Mouse (Mus musculus) midbrain, embryonic 13.5 days (tissue): ENCODE results near the gene Mapkapk3. TPM values are rescaled to one million over a fixed set of nuclear protein-coding genes. Genes with fewer than 3 reads are reported as not detected.

Experiments used
- ATAC-seq: fragments of 200-750 bp; cut with Nextera tagmentation; 2 replicates; pipeline ENCODE4 v1.8.0; 2017; ENCODE audit warnings: mild to moderate bottlenecking, moderate TSS enrichment, moderate library complexity
- H3K27ac ChIP-seq: fragments of 300-500 bp; sonication (generic); 2 replicates; pipeline ENCODE4 v1.5.1; 2015; ENCODE audit warnings: inconsistent platforms, mild to moderate bottlenecking, moderate library complexity
- H3K27me3 ChIP-seq: fragments of 300-500 bp; sonication (generic); 2 replicates; pipeline ENCODE4 v1.6.1; 2015; ENCODE audit warnings: mild to moderate bottlenecking, inconsistent platforms
- H3K36me3 ChIP-seq: fragments of 300-500 bp; sonication (generic); 2 replicates; pipeline ENCODE4 v1.6.1; 2015; ENCODE audit warnings: mild to moderate bottlenecking, inconsistent platforms
- H3K4me1 ChIP-seq: fragments of 300-500 bp; sonication (generic); replicated peaks from 2 replicates; pipeline ENCODE4 v1.6.1; 2015; ENCODE audit warnings: inconsistent platforms
- H3K4me2 ChIP-seq: fragments of 300-500 bp; sonication (generic); replicated peaks from 2 replicates; pipeline ENCODE4 v1.6.1; 2015; ENCODE audit warnings: moderate library complexity, mild to moderate bottlenecking, inconsistent platforms
- H3K4me3 ChIP-seq: fragments of 300-500 bp; sonication (generic); replicated peaks from 2 replicates; pipeline ENCODE4 v1.5.1; 2015; ENCODE audit warnings: mild to moderate bottlenecking, inconsistent platforms
- H3K9ac ChIP-seq: fragments of 300-500 bp; sonication (generic); replicated peaks from 2 replicates; pipeline ENCODE4 v1.6.1; 2015; ENCODE audit warnings: mild to moderate bottlenecking, inconsistent platforms
- H3K9me3 ChIP-seq: fragments of 300-500 bp; sonication (generic); 2 replicates; pipeline ENCODE4 v1.6.1; 2016; ENCODE audit warnings: mild to moderate bottlenecking, inconsistent platforms
- WGBS: fragments of 180-500 bp; shearing (Covaris S2); methylation state at CpG from one replicate; pipeline ENCODE4 v1.1.7; 2015; 5-methylcytosine and 5-hydroxymethylcytosine counted together
- polyA plus RNA-seq: library from polyadenylated mRNA; unstranded; fragments of >200 nt; fragmentation: Nextera tagmentation; extraction: Ambion mirVana; gene quantifications from 2 replicates; pipeline ENCODE4 v1.2.1, GENCODE M21; 2015

The Mapkapk3 gene
- polyA plus RNA-seq, 1 experiment from 2014 or later, result 1.9 TPM

DNA sequence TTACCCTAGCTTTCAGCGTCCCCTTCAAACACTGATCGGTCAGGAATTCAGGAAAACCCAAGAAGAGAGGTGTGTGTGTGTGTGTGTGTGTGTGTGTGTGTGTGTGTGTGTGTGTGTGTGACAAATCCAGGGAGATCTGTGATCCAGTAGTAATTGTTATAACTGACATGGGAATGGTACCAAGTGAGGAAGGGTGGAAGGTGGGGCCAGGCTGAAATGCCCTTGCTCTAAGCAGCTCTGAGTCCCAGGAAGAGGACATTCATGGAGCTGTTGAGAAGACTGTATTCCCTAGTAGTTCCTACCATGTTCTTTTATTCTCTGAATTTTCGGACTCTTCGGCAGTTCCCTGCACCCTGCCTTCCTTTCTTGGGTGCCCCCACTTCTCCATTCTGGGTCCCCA, 8.0 kb upstream of the Mapkapk3 start:
- no peak for ATAC-seq
- WGBS, result 94% methylated on average over 4 of the region's 4 CpGs
- peaks cover 14% of the 10 kb centered on the region for H3K27me3 ChIP-seq
- H3K36me3 ChIP-seq, result peaks cover 19% of the 10 kb centered on the region
- peak overlapping the region; percentile 90 for H3K4me2 ChIP-seq
- H3K9ac ChIP-seq, result 0 out of 2 replicates have a peak overlapping the region, but pooled peaks have one; percentile 76
- peak overlapping the region; percentile 68 for H3K4me3 ChIP-seq
- H3K9me3 ChIP-seq, result no peaks in the 10 kb centered on the region
- peaks cover 15% of the 10 kb centered on the region for H3K4me1 ChIP-seq
- H3K27ac ChIP-seq, result no peak overlapping the region

DNA sequence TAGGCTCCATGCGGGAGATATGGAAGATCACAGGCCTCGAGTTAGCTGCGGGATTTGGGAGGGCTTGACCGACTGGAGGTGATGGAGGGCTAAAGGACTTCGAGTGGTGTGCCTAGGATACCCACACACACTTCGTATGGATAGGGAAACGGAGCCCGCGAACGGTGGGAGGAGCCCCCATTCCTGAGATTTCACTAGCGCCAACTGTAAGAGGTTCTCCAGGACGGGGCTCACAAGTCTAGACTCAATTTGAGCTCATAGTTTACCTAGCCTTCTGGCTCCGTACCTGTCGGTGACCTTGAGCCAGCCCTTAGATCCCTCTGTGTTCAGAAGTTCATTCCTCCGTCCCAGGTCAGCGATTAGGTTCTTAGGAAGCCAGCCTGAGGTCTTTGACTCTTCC, 7.4 kb upstream of the Mapkapk3 start:
- no peak for ATAC-seq
- H3K4me3 ChIP-seq, result peak overlapping the region; percentile 68
- 12% methylated on average over 16 of the region's 16 CpGs for WGBS

DNA sequence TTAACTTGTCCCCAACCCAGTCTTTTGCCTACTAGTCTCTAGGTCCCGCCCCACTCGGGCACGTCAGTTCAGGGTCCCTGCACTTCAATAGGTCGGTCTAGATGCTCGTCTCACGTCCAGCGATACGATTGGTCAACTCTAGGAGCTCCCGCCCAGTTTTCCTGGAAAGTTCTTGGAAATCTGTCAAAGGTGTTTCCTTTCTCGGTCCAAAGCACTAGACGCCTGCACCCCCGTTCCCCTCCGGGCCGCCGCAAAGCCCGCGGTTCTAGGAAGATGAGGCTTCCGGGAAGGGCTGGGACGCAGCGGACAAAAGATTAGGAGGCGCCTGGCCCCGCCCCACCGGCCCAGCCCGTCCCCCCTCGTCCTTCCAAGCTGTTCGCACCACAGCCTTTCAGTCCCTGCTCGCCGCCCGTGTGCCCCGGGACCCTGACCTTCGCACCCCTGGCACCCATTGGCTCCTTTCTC, 6.9 kb upstream of the Mapkapk3 start:
- peaks cover 18% of the 10 kb centered on the region for H3K27me3 ChIP-seq
- 0 out of 2 replicates have a peak overlapping the region, but pooled peaks have one; percentile 27 for H3K27ac ChIP-seq
- ATAC-seq, result peak; percentile 98
- no peaks in the 10 kb centered on the region for H3K9me3 ChIP-seq
- H3K4me1 ChIP-seq, result peaks cover 15% of the 10 kb centered on the region
- peak overlapping the region; percentile 76 for H3K9ac ChIP-seq
- WGBS, result under 1% methylated on average over 31 of the region's 31 CpGs
- peak overlapping the region; percentile 68 for H3K4me3 ChIP-seq
- H3K36me3 ChIP-seq, result peaks cover 13% of the 10 kb centered on the region
- H3K4me2 ChIP-seq, result peak overlapping the region; percentile 90

More for the DNA sequence above, 7.4 kb upstream of the Mapkapk3 start:
- H3K27ac ChIP-seq, result 0 out of 2 replicates have a peak overlapping the region, but pooled peaks have one; percentile 27
- H3K9me3 ChIP-seq, result no peaks in the 10 kb centered on the region
- peaks cover 18% of the 10 kb centered on the region for H3K27me3 ChIP-seq
- H3K9ac ChIP-seq, result peak overlapping the region; percentile 76
- H3K4me1 ChIP-seq, result peaks cover 15% of the 10 kb centered on the region
- H3K36me3 ChIP-seq, result peaks cover 17% of the 10 kb centered on the region
- peak overlapping the region; percentile 90 for H3K4me2 ChIP-seq

DNA sequence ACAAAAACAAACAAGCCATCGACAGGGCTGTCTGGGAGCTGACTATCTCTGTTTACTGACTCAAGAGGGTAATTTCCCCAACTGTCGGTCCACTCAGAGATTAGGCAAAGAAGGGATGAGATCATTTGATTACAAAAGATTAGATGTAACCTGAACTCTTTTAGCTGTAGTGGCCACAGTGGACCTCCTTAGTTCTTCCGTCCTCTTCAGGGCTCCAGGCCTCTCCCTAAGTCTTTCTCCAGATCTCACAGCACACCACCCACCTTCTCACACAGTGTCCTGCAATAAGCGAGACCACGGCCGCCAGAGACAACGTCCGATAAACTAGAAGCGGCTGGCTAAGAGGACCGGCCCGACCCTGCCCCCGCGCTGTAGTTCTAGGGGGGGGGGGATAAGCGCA, 6.4 kb upstream of the Mapkapk3 start:
- H3K4me2 ChIP-seq, result peak overlapping the region; percentile 90
- peak overlapping the region; percentile 68 for H3K4me3 ChIP-seq
- peaks cover 8% of the 10 kb centered on the region for H3K36me3 ChIP-seq
- whole genome bisulfite sequencing, result 7% methylated on average over 14 of the region's 14 CpGs
- H3K9ac ChIP-seq, result no peak overlapping the region
- no peaks in the 10 kb centered on the region for H3K9me3 ChIP-seq
- peaks cover 18% of the 10 kb centered on the region for H3K27me3 ChIP-seq
- H3K27ac ChIP-seq, result no peak overlapping the region
- no peak; the same call in none of the 2 replicates for ATAC-seq
- H3K4me1 ChIP-seq, result peaks cover 15% of the 10 kb centered on the region

DNA sequence AAGGTAGTCTGAATTCAATTTTAAA, 6.2 kb upstream of the Mapkapk3 start, which contains the start of gene Cish:
TSS of gene Cish (plus strand) at position 11 of the 25 bp plus-strand sequence.
- Histone ChIP-seq H3K36me3 (peaks cover 6% of the 10 kb centered on the region), H3K4me3 (peak within 1 kb of the TSS; percentile 68), H3K27ac (0 out of 2 replicates have a peak within 1 kb of the TSS, but pooled peaks have one; percentile 27), H3K9ac (peak within 1 kb of the TSS; percentile 76), H3K4me2 (peak within 1 kb of the TSS; percentile 90), H3K9me3 (no peaks in the 10 kb centered on the region), H3K4me1 (peaks cover 15% of the 10 kb centered on the region), H3K27me3 (peaks cover 18% of the 10 kb centered on the region)
- no peak for ATAC-seq

DNA sequence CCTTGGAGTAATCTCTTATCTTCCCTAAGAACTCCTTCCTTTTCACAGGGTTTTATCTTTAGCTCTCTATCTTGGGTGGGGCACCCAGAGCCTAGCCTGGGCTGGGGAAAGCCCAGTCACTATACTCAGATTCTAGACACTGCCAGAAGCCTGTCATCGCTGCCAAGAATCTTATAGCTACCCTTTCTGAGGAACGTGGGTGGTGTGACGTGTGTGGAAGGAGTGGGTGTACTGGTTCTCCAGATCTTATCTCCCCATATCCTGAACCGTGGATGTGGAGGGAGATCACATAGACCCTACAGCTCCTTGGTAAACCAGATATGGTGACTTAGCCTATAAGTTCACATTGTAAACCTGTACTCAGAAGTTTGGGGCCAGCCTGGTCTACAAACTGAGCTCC, 5.9 kb upstream of the Mapkapk3 start:
- H3K4me2 ChIP-seq, result 0 out of 2 replicates have a peak overlapping the region, but pooled peaks have one; percentile 90
- no peak overlapping the region for H3K9ac ChIP-seq
- no peak overlapping the region for H3K4me3 ChIP-seq
- no peak overlapping the region for H3K27ac ChIP-seq
- H3K9me3 ChIP-seq, result no peaks in the 10 kb centered on the region
- peaks cover 4% of the 10 kb centered on the region for H3K36me3 ChIP-seq
- WGBS, result 83% methylated on average over 4 of the region's 4 CpGs
- no peak for ATAC-seq
- peaks cover 18% of the 10 kb centered on the region for H3K27me3 ChIP-seq
- peaks cover 15% of the 10 kb centered on the region for H3K4me1 ChIP-seq

DNA sequence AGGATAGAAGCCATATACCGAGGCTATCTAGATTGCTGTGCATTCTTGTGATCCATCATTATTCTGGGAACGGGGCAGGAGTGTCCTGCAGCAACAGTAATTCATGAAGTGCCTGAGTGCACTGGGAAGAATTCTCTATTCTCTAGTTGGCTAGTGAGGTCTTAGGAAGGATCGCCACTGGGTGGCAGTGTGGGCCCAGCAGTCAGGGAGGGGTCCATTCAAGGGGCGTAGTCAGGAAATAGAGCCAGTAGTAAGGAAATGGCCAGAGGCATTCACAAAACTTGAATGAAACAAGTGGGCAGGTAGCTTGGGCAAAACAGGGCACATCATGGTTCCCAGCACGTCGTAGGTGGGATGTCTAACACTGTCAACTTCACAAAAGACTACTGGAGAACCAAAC, 4.6 kb upstream of the Mapkapk3 start:
- WGBS, result 7% methylated on average over 6 of the region's 6 CpGs
- Histone ChIP-seq H3K27me3 (peaks cover 26% of the 10 kb centered on the region), H3K36me3 (no peaks in the 10 kb centered on the region), H3K4me2 (no peak overlapping the region), H3K27ac (no peak overlapping the region), H3K4me3 (no peak overlapping the region), H3K4me1 (peaks cover 24% of the 10 kb centered on the region), H3K9me3 (no peaks in the 10 kb centered on the region), H3K9ac (no peak overlapping the region)
- no peak for ATAC-seq

DNA sequence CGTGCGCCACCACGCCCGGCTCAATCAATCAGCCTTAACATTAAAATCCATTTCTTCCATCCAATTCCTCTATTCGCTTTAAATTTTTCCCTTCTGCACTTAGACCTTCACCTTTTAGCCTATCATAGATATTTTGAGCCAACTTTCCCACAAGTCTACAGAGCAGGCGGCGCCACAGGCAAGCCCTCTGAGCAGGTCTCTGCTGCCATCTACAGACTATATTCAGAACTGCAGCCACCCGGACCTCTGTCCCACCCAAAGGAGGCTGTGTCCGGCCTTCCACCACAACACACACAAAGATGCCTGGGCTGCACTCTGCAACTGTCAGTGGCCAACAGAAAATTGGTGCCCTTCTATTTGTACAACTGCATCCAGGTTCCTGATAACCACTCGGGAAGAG, 1.2 kb upstream of the Mapkapk3 start:
- ATAC-seq, result peak; percentile 65
- WGBS, result 30% methylated on average over 10 of the region's 10 CpGs
- no peak overlapping the region for H3K27ac ChIP-seq

DNA sequence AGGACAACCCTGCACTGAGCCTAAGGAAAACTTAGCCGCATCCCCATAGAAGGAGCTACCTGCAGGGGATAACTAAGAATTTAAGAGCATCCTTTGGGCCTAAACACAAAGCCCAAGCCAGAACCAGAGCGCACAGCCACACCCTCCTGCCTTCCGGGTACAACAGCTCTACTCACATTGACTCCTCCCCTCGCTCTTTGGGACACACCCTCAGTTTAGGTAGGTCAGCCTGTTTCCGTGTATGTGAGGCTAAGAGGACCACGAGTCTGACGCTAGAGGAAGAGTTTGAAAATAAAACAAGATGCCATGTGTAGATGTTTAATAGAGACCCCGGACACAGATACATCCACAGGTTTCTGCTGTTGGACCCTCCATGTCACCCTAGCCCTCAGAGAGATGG, 966 bp downstream of the Mapkapk3 start:
- ATAC-seq, result no peak
- Histone ChIP-seq H3K4me3 (no peak overlapping the region), H3K4me1 (peaks cover 15% of the 10 kb centered on the region), H3K36me3 (no peaks in the 10 kb centered on the region), H3K27ac (no peak overlapping the region), H3K9me3 (no peaks in the 10 kb centered on the region), H3K9ac (no peak overlapping the region), H3K4me2 (peak overlapping the region; percentile 72), H3K27me3 (peaks cover 34% of the 10 kb centered on the region)
- 30% methylated on average over 8 of the region's 8 CpGs for WGBS

More for the DNA sequence above, 1.2 kb upstream of the Mapkapk3 start:
- Histone ChIP-seq H3K36me3 (no peaks in the 10 kb centered on the region), H3K9ac (no peak overlapping the region), H3K4me1 (peaks cover 15% of the 10 kb centered on the region), H3K4me2 (no peak overlapping the region), H3K4me3 (no peak overlapping the region), H3K27me3 (peaks cover 39% of the 10 kb centered on the region), H3K9me3 (no peaks in the 10 kb centered on the region)

DNA sequence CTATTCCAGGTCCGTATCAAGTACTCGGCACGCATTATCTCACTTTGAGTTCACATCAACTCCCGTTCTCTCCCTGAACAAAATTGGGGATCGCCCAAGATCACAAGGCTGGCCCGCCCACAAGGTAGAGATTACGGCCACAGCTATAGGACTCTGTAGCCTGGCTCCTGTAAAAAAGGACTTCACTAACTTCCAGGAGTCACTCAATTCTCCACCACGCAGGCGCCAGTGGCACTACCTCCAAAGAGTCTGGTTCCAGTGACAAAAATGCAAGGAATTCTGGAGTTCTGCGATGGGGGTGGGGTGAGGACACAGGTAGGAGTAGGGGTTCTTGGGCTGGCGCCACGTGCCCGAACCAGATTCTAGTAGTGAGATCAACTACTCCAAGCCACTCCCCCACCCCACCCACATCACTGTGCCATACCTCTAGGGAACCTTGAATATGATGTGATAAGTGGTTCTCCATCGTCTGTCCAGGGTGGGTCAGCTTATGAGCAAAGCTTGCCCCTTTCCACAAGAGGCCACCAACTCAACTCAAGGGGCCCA, 1.5 kb downstream of the Mapkapk3 start:
- no peak overlapping the region for H3K4me2 ChIP-seq
- H3K9me3 ChIP-seq, result no peaks in the 10 kb centered on the region
- H3K9ac ChIP-seq, result no peak overlapping the region
- no peak for ATAC-seq
- no peak overlapping the region for H3K4me3 ChIP-seq
- WGBS, result 96% methylated on average over 14 of the region's 14 CpGs
- H3K27me3 ChIP-seq, result peaks cover 30% of the 10 kb centered on the region
- peaks cover 15% of the 10 kb centered on the region for H3K4me1 ChIP-seq
- no peak overlapping the region for H3K27ac ChIP-seq
- H3K36me3 ChIP-seq, result no peaks in the 10 kb centered on the region

DNA sequence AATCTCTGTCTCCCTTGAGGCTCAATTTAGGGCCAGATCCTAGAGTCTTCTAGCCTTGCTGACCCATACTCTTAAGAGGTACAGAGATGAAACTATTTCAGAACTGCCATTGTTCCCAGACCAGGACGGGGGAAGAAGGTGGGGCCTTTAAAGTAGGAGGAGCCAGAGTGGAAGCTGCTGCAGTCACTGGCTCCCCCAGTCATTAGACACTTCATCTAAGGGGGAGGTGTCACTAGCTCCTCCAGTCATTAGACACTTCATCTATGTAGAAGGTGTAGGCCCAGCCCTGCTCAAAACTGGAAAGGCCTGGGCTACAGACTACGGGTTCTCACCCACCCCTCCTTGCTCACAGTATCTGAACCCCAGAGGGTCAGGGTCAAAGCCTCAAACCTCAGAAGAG, 2.4 kb downstream of the Mapkapk3 start:
- Histone ChIP-seq H3K27me3 (peaks cover 22% of the 10 kb centered on the region), H3K4me2 (no peak overlapping the region), H3K9me3 (no peaks in the 10 kb centered on the region), H3K4me1 (peaks cover 15% of the 10 kb centered on the region), H3K36me3 (no peaks in the 10 kb centered on the region), H3K4me3 (no peak overlapping the region), H3K9ac (no peak overlapping the region), H3K27ac (no peak overlapping the region)
- WGBS, result 71% methylated on average over 2 of the region's 2 CpGs
- ATAC-seq, result no peak

DNA sequence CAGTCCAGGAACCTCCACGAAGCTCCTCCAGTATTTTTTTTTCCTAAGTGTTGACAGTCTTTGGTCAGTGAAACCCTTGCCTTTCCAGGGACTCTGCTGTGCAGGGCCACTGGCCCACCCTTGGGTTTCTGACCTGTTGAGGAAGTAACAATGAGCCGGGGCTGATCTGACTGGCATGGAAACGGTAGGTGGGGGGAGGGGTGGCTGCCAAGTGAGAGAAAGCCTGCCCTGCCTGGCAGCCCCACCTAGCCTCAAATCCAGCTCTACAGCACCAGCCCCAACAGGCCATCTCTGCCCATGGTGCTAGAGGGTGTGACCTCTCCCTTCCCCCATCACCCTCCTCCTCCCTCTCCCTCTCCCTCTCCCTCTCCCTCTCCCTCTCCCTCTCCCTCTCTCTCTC, 4.7 kb downstream of the Mapkapk3 start:
- no peaks in the 10 kb centered on the region for H3K9me3 ChIP-seq
- 17% methylated on average over 3 of the region's 3 CpGs for WGBS
- no peak overlapping the region for H3K9ac ChIP-seq
- no peak overlapping the region for H3K4me2 ChIP-seq
- no peak overlapping the region for H3K4me3 ChIP-seq
- H3K36me3 ChIP-seq, result no peaks in the 10 kb centered on the region
- H3K27me3 ChIP-seq, result peaks cover 20% of the 10 kb centered on the region
- H3K27ac ChIP-seq, result no peak overlapping the region
- peaks cover 20% of the 10 kb centered on the region for H3K4me1 ChIP-seq
- ATAC-seq, result no peak

DNA sequence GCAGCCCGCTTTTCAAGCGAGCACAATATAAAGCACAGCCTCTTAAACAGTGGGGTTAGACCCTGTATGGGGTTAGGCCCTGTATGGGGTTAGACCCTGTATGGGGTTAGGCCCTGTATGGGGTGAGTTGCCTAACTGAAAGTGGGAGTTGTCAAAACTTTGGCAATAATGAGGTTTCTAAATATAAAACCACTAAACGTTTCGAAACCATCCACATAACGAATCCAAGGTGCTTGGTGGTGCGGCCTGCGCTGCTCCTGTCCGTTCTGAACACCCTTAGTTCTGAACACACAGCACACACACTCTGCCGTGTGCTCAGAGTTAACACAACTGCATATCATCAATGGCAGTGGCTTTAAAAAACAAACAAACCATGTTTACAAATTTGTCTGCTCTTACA, 6.7 kb downstream of the Mapkapk3 start:
- no peaks in the 10 kb centered on the region for H3K9me3 ChIP-seq
- no peak overlapping the region for H3K4me2 ChIP-seq
- WGBS, result 93% methylated on average over 9 of the region's 9 CpGs
- no peak overlapping the region for H3K4me3 ChIP-seq
- H3K27ac ChIP-seq, result no peak overlapping the region
- H3K27me3 ChIP-seq, result peaks cover under 1% of the 10 kb centered on the region; the same call in 1 of the 2 replicates
- no peaks in the 10 kb centered on the region for H3K36me3 ChIP-seq
- peaks cover 25% of the 10 kb centered on the region for H3K4me1 ChIP-seq
- no peak for ATAC-seq
- H3K9ac ChIP-seq, result no peak overlapping the region
